Mouse (Mus musculus): ENCODE data around the gene Tekt1. TPM values are rescaled to one million over a fixed set of nuclear protein-coding genes. Genes with fewer than 3 reads are reported as not detected.

Gene Tekt1
- 5.1 TPM for polyA plus RNA-seq (2015; fragmentation: Illumina TruSeq; extraction: RNeasy Lipid Tissue Mini Kit (QIAGEN cat#74804); ENCODE audit: low read depth, low replicate concordance)

DNA sequence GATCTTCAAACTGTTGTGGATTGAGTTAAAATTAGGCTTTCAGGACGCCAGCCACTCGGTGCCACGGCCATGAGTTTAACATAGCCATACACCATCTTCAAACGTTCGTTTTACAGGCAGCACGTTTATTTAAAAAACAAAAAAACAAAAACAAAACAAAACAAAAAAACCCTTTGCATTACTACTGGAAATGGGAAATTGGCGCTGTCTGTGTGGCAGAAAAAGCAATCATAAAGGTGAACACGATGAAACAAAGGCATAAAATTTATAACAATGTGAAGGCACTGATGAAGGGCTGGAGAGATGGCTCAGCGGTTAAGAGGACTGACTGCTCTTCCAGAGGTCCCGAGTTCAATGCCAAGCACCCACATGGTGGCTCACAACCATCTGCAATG lies at the start of gene Tekt1:
Gene Tekt1, minus strand, starts transcription at position 96 of the 395 bp plus-strand sequence.

DNA sequence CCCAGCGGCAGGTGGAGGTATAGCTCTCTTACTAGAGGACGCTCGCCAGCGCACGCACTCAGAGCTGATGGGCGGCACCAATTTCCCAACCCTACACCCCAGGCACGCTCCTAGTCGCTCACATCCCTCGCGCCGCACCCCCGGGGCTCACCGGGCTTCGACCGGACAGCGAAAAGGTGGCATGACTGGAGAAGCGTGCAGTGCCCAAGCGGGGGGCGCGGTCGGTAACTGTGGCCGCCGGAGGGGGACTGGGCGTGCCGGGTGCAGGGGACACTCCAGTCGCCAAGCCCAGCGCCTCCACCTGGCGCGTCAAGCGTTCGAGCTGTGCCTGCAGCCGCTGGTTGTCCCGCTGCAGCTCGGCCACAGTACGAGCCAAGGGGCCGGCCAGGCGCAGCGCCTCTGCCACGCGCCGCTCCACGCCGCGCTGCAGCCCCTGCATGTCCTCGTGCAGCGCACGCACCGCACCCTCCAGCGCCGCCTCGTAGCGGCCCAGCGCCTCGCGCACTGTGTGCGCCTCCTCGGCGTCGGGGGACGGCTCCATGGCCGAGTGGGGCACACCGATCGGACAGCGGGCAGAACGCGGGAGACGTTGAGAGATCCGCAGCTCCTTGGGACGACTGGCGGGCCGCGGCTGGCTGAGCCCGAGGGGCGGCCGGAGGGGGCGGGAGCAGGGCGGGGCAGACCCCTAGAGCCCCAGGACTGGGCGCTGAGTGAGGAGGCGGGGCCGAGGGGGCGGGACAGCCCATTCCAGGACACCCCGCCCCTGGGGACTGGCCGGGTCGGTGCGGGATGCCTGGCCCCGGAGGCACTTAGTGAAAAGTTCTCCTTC lies 49.1 kb upstream of the Tekt1 start, which contains the start of gene Smtnl2:
Gene Smtnl2, minus strand, starts transcription at position 621 of the 829 bp plus-strand sequence.

DNA sequence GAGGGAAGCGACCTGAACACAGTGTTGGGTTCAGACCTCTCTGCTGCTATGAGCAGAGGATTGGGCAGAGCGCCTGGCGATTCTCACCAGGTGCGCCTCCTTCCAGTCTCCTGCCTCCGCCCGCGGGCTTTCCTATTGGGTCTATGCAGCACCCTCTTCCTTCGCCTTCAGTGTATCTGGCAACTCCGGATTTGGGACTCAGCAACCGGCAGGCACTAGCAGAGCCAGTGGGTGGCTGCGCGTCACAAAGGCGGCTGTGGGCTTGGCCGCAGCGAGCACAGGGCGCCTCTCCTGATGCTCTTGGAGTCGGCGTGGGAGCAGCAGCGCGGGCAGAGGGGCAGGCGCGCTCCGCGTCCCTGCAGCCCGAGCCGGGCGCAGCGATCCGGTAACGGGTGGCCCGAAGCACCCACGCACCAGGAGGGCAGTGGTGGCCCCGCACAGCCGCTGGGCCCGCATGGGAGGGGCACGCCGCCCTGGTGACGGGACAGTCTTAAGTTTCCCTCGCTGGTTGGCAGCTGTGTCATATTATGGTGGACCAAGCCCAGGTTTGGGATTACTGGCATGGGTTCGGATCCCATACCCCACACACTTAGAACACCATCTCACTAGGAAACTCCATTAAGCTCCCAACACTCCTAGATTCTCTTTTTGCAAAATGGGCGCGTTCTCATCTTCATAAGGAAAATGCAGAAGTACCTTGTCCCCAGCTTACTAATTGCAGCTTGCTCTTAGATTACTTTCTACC lies 47.9 kb downstream of the Tekt1 start, which contains the start of gene Fbxo39:
Gene Fbxo39, plus strand, starts transcription at position 294 of the 745 bp plus-strand sequence.

DNA sequence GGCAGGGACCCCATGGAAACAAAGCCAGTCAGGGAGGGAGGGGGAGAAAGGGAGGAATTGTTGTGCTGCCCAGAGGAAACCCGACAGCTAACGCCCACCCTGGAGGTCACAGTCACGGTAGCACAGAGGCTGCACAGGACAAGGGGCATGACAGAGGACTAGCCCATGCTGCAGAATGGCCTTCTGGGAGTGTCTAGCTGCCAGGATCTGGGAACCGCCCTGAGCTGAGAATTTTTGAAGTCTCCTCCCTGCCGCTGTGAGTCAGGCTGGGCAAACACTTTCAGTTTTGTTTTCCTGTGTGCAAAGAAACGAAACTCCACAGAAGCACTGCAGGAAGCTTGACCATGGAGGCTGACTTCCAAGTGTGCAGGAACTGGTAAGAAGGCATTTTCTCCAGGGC lies 60.9 kb downstream of the Tekt1 start, which contains the start of gene Xaf1:
Gene Xaf1, plus strand, starts transcription at position 296 of the 400 bp plus-strand sequence.

Other genes with a start within 250 kb of the Tekt1 start
- gene Pitpnm3, start 226.7 kb downstream of the Tekt1 start, polyA plus RNA-seq (2015; fragmentation: Illumina TruSeq; extraction: RNeasy Lipid Tissue Mini Kit (QIAGEN cat#74804); ENCODE audit: low read depth, low replicate concordance) = 35.2 TPM
- 5.2 TPM for gene Gm43951, start 155.6 kb downstream of the Tekt1 start, polyA plus RNA-seq (2015; fragmentation: Illumina TruSeq; extraction: RNeasy Lipid Tissue Mini Kit (QIAGEN cat#74804); ENCODE audit: low read depth, low replicate concordance)
- 15.1 TPM for gene 4933427D14Rik, start 155.0 kb downstream of the Tekt1 start, polyA plus RNA-seq (2015; fragmentation: Illumina TruSeq; extraction: RNeasy Lipid Tissue Mini Kit (QIAGEN cat#74804); ENCODE audit: low read depth, low replicate concordance)
- gene Txndc17, start 154.9 kb downstream of the Tekt1 start, polyA plus RNA-seq (2015; fragmentation: Illumina TruSeq; extraction: RNeasy Lipid Tissue Mini Kit (QIAGEN cat#74804); ENCODE audit: low read depth, low replicate concordance) = 74.5 TPM
- 31.6 TPM for gene Med31, start 146.8 kb downstream of the Tekt1 start, polyA plus RNA-seq (2015; fragmentation: Illumina TruSeq; extraction: RNeasy Lipid Tissue Mini Kit (QIAGEN cat#74804); ENCODE audit: low read depth, low replicate concordance)
- gene Slc13a5, start 95.2 kb downstream of the Tekt1 start, polyA plus RNA-seq (2015; fragmentation: Illumina TruSeq; extraction: RNeasy Lipid Tissue Mini Kit (QIAGEN cat#74804); ENCODE audit: low read depth, low replicate concordance) = 9.1 TPM
- 15.3 TPM for gene Xaf1, start 60.8 kb downstream of the Tekt1 start, polyA plus RNA-seq (2015; fragmentation: Illumina TruSeq; extraction: RNeasy Lipid Tissue Mini Kit (QIAGEN cat#74804); ENCODE audit: low read depth, low replicate concordance)
- gene Fbxo39, start 48.0 kb downstream of the Tekt1 start, polyA plus RNA-seq (2015; fragmentation: Illumina TruSeq; extraction: RNeasy Lipid Tissue Mini Kit (QIAGEN cat#74804); ENCODE audit: low read depth, low replicate concordance) = not detected
- 0.65 TPM for gene Smtnl2, start 49.3 kb upstream of the Tekt1 start, polyA plus RNA-seq (2015; fragmentation: Illumina TruSeq; extraction: RNeasy Lipid Tissue Mini Kit (QIAGEN cat#74804); ENCODE audit: low read depth, low replicate concordance)
- not detected for gene Ggt6, start 73.1 kb upstream of the Tekt1 start, polyA plus RNA-seq (2015; fragmentation: Illumina TruSeq; extraction: RNeasy Lipid Tissue Mini Kit (QIAGEN cat#74804); ENCODE audit: low read depth, low replicate concordance)
- 35.8 TPM for gene Mybbp1a, start 78.9 kb upstream of the Tekt1 start, polyA plus RNA-seq (2015; fragmentation: Illumina TruSeq; extraction: RNeasy Lipid Tissue Mini Kit (QIAGEN cat#74804); ENCODE audit: low read depth, low replicate concordance)
- gene Spns2, start 127.5 kb upstream of the Tekt1 start, polyA plus RNA-seq (2015; fragmentation: Illumina TruSeq; extraction: RNeasy Lipid Tissue Mini Kit (QIAGEN cat#74804); ENCODE audit: low read depth, low replicate concordance) = 48.4 TPM
- gene Spns3, start 188.1 kb upstream of the Tekt1 start, polyA plus RNA-seq (2015; fragmentation: Illumina TruSeq; extraction: RNeasy Lipid Tissue Mini Kit (QIAGEN cat#74804); ENCODE audit: low read depth, low replicate concordance) = 0.33 TPM
- 50.4 TPM for gene Ube2g1, start 244.8 kb upstream of the Tekt1 start, polyA plus RNA-seq (2015; fragmentation: Illumina TruSeq; extraction: RNeasy Lipid Tissue Mini Kit (QIAGEN cat#74804); ENCODE audit: low read depth, low replicate concordance)